Mouse (Mus musculus): ENCODE measurements around the gene Helz.

Helz gene

DNA sequence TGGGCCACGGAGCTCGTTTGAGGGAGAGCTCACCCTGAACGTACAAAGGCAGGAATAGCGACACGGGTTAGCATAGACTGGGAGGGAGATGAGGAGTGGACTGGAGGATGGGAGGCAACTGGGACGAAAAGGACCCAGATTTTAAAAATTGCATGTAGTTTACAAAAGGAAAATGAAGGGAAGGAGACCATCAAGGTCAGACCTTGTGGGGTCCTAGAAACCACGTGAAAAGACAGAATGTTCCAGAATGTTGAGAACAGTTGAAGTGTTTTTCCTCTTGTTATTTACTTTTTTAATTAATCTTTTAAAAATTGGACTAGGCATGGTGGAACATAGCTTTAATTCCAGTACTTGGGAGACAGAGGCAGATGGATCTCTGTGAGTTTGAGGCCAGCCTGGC lies 173.3 kb downstream of the Helz start:
- DNase-seq (ENCODE audit: low read depth, low spot score) = no peak

- no peak for DNase-seq (ENCODE audit: low read depth, low spot score)
Measured at GRCm38 (mm10) chr11:107724603-107725002, 176.9 kb downstream of the Helz start.

GRCm38 (mm10) chr11:107728073-107728863 lies 180.5 kb downstream of the Helz start:
- DNase-seq (ENCODE audit: low read depth, low spot score) = no peak

DNA sequence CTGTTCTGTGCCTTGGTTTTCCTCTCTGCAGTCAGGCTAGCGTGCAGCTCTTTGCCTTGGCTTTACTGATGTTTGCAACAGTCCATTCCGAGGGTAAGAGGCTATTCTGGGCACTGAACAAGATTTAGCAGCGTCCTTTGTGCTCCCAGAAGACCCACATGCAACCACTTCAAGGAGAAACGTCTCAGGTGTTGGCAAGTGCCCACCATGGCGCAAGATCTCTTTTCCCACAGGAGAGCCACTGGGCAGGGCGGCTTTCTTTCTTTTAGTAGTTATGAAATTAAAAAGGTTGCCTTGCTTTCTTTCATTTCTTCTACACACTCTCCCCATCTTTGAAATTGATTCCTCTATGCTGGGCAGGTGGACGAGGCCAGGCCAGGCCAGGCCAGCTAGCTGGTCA lies 181.4 kb downstream of the Helz start:
- no peak for DNase-seq (ENCODE audit: low read depth, low spot score)

- peak; percentile 83 for DNase-seq (ENCODE audit: low read depth, low spot score)
Measured at GRCm38 (mm10) chr11:107730940-107731339, 183.2 kb downstream of the Helz start.

- peak; percentile 22 for DNase-seq (ENCODE audit: low read depth, low spot score)
Measured at GRCm38 (mm10) chr11:107731498-107731897, 183.8 kb downstream of the Helz start.

- DNase-seq (ENCODE audit: low read depth, low spot score) = no peak
Measured at GRCm38 (mm10) chr11:107734133-107734532, 186.4 kb downstream of the Helz start.

DNA sequence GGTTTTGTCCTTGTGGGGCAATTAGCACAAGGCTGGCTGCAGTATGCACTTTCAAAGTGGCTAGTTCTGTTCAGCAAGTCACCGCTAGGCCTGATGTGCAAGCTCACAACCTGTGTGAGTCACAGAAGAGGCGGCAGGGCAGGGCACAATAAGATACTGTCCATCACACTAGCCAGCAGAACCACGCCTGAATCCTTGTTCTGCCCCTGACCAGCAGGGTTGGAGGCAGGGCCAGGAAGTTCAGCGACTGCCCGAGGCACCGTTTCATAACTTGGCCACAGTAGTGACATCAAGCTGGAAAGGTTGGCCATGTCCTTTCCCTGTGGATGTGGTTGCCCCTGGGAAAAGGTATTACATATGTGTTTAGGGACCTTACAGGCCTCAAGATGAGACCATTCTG lies 190.2 kb downstream of the Helz start:
- no peak for DNase-seq (ENCODE audit: low read depth, low spot score)

DNA sequence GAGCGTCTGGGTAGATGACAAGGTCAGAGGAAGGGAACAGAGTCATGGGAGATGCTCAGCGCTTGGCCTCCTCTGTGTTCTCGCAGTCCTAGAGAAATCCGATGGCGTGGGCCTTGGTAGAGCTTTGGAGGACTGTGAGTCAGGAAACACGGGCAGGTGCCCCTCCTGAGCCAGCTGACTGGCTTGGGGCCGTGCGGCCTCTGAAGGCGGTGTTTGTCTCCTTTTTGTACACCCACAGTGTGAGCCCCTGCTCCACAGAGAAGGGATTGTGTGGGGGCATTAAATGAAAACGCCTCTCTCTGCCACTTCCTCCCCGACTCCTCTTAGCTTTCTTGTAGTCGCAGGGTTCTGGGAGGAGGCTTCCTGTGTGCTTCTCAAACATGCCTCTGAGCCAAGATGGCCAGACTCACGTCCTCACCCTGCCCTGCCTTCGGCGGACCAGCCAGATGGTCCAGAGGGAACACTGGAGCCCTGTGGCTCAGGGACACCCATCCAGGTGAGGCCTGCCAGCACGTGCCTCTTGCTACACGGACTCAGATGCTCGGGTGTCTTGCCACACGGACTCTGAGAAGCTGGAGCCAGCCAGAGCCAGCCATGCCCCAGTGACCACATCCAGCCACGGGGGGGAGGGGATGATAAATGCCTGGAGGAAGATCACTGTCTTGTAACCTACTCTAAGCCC lies 190.8 kb downstream of the Helz start:
- no peak for DNase-seq (ENCODE audit: low read depth, low spot score)

DNA sequence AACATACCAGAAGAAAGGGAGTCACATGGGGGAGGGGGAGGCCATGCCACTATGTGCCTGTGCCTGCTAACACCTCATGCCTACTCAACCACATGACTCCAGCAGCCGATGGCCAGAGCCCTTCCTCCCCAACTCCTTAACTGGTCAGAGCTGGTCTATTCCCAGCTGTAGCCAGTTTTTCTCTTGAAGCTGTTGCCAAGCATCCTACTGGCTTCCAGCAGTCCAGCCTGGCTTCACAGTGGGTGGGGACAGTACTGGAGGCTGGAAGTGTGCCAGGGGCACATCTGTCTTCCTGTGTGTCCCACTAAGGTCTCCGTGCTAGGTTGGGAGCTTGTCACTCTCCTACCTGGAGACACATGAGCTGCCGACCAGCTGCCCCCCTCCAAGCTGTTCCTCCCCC lies 195.4 kb downstream of the Helz start:
- no peak for DNase-seq (ENCODE audit: low read depth, low spot score)

Measured in skeletal muscle tissue, adult 2 months (tissue).